Mouse (Mus musculus) inflammation-experienced regulatory T-cells, adult 16 weeks (primary cell): ENCODE data around the gene Olfr1278. TPM values are rescaled to one million over a fixed set of nuclear protein-coding genes. Genes with fewer than 3 reads are reported as not detected.

ENCODE experiments used
- polyA plus RNA-seq: library from polyadenylated mRNA; unstranded; fragments of 100-300 nt; shearing (Covaris generic); gene quantifications from one replicate; pipeline ENCODE4 v1.2.1, GENCODE M21; 2017

Gene Olfr1278
- not detected for polyA plus RNA-seq

GRCm38 (mm10) chr2:111289836-111290235 lies at the start of gene Olfr1278:
Gene Olfr1278, plus strand, starts transcription at chr2:111290136.

DNA sequence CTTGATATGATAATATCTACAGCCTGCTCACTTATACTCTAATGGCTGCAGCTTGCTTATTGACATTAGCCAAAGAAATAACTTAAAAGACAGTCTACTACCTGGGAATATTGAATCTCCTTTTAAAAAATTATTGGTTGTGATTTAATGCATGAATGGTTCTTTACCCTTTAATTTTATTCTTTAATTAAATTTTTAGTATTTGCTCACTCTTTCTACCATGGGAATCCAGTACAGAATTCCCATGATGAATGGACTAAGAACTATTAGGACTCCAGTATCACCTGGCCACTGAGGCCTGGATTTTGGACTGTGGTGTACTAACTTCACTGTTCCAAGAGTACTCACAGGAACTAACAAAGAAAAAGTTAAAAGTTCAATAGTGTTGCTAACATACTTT lies 35.7 kb upstream of the Olfr1278 start, which contains the start of gene Olfr1276:
TSS of gene Olfr1276 (plus strand) at position 301 of the 400 bp plus-strand sequence.

GRCm38 (mm10) chr2:111274006-111274405 lies 15.9 kb upstream of the Olfr1278 start, which contains the start of gene Olfr1277:
Gene Olfr1277, minus strand, starts transcription at chr2:111274106.

DNA sequence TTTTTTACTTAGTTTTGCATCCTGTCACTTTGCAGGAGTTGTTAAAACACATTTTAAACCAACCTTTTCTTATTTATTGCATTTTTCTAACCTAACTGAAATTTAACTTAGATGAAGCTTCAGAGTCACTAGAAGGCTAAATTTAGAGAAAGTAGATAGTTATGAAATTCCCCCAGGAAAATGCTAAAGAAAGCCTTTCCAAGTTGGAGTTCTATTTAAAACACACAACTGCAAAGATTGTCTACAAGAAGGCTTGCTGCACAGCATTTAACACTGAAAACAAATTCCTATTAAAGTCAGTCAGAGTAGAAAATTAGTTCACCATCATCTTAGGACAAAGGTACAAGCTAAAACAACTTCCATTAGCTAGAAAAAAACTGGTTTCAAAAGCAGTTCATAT lies 10.4 kb downstream of the Olfr1278 start, which contains the start of gene Olfr1279:
TSS of gene Olfr1279 (plus strand) at position 262 of the 400 bp plus-strand sequence.

DNA sequence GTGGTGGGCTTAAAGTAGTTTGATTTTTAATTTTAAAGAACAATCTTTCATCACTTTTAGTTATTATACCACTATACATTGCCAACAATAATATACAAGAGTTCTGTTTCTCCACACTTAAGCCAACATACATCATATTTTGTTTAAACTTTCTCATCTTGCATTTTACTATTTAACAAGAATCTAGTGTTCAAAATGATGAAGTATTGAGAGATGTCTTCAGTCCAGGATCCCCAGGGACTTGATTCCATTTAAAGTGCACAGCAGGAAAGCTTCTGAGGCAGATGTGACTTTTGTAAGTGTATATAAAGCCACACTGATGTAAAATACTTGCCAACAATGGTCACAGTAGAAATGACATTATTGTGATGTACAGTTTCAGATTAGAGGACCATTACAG lies 23.8 kb downstream of the Olfr1278 start, which contains the start of gene Olfr1280:
TSS of gene Olfr1280 (plus strand) at position 301 of the 400 bp plus-strand sequence.

DNA sequence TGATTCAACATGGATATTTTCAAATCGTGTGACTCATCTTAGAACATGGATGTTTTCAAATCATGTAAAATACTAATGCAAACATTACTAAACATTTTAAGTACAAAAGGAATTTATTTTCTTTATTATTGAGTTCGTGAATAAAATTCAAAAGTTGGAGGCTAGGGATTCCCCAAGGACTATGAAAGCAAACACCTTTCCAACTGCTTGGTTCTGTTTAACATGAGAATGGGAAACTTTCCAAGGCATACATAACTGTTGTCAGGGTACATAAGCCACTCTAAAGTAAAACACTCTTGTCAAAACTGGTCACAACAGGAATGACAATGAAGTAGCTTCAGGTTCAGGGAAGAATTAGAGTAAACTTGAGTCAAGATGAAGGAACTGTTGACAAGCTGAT lies 36.3 kb downstream of the Olfr1278 start, which contains the start of gene Olfr1281:
TSS of gene Olfr1281 (plus strand) at position 301 of the 400 bp plus-strand sequence.

DNA sequence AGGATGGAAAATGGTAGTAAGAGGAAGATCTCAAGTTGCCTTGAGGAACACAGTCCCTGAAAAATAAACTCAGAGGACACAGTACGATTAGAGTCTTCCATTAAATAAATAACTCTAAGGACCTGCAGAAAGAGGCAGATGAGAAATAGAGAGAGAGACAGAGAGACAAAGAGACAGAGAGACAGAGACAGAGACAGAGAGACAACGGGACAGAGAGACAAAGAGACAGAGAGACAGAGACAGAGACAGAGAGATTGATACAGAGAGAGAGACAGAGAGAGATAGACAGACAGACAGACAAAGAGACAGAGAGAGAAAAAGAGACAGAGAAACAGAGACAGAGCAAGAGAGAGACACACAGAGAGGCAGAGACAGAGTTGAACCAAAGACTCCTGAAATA lies 46.0 kb downstream of the Olfr1278 start, which contains the start of gene Olfr1282:
TSS of gene Olfr1282 (minus strand) at position 101 of the 400 bp plus-strand sequence.

Other genes with a start within 250 kb of the Olfr1278 start
- not detected for gene Gm13941, start 184.2 kb upstream of the Olfr1278 start, polyA plus RNA-seq
- gene Gm15130, start 137.2 kb upstream of the Olfr1278 start, polyA plus RNA-seq, result not detected
- not detected for gene 4930430A15Rik, start 60.5 kb upstream of the Olfr1278 start, polyA plus RNA-seq
- not detected for gene Olfr1275, start 54.9 kb upstream of the Olfr1278 start, polyA plus RNA-seq
- gene Olfr1276, start 35.6 kb upstream of the Olfr1278 start, polyA plus RNA-seq, result not detected
- not detected for gene Olfr1277, start 16.0 kb upstream of the Olfr1278 start, polyA plus RNA-seq
- gene Olfr1279, start 10.5 kb downstream of the Olfr1278 start, polyA plus RNA-seq, result not detected
- gene Olfr1280, start 23.9 kb downstream of the Olfr1278 start, polyA plus RNA-seq, result not detected
- not detected for gene Olfr1281, start 36.4 kb downstream of the Olfr1278 start, polyA plus RNA-seq
- not detected for gene Olfr1282, start 45.9 kb downstream of the Olfr1278 start, polyA plus RNA-seq
- not detected for gene Olfr1283, start 76.7 kb downstream of the Olfr1278 start, polyA plus RNA-seq
- gene Olfr1284, start 85.4 kb downstream of the Olfr1278 start, polyA plus RNA-seq, result not detected
- gene Olfr1286, start 133.0 kb downstream of the Olfr1278 start, polyA plus RNA-seq, result not detected
- not detected for gene Olfr1287, start 159.0 kb downstream of the Olfr1278 start, polyA plus RNA-seq
- not detected for gene Olfr1288, start 184.0 kb downstream of the Olfr1278 start, polyA plus RNA-seq
- not detected for gene Olfr1289, start 190.7 kb downstream of the Olfr1278 start, polyA plus RNA-seq
- gene Olfr1290, start 203.7 kb downstream of the Olfr1278 start, polyA plus RNA-seq, result not detected
- not detected for gene Olfr1291-ps1, start 207.0 kb downstream of the Olfr1278 start, polyA plus RNA-seq
- gene Olfr1293-ps, start 235.1 kb downstream of the Olfr1278 start, polyA plus RNA-seq, result not detected